Mouse (Mus musculus) G1E (cell line): ENCODE measurements around the gene Mfsd12.

Experiments
- CTCF ChIP-seq: IDR thresholded peaks from 2 replicates; pipeline ENCODE4 v1.5.1; 2012; ENCODE audit warnings: low read depth, low read length, inconsistent platforms, mixed read lengths
- GATA1 ChIP-seq: IDR thresholded peaks from 2 replicates; pipeline ENCODE4 v1.6.1; 2012; ENCODE audit warnings: borderline replicate concordance, low read length, inconsistent platforms, mixed read lengths
- POLR2AphosphoS5 ChIP-seq: IDR thresholded peaks from 2 replicates; pipeline ENCODE4 v1.6.1; 2012; ENCODE audit warnings: low read depth, low read length, inconsistent platforms; ENCODE audit not compliant: insufficient replicate concordance
- TAL1 ChIP-seq: conservative IDR thresholded peaks from 2 replicates; pipeline ENCODE4 v1.6.1; 2012; ENCODE audit warnings: low read depth, low read length, inconsistent platforms, mixed read lengths

- TF ChIP-seq GATA1 (no peak), CTCF (no peak), POLR2AphosphoS5 (no peak), TAL1 (no peak)
Measured at GRCm38 (mm10) chr10:81355533-81355932, 1.8 kb upstream of the Mfsd12 start.
